31 mouse cellular contexts compared by ENCODE assay signal in the genomic region with DNA sequence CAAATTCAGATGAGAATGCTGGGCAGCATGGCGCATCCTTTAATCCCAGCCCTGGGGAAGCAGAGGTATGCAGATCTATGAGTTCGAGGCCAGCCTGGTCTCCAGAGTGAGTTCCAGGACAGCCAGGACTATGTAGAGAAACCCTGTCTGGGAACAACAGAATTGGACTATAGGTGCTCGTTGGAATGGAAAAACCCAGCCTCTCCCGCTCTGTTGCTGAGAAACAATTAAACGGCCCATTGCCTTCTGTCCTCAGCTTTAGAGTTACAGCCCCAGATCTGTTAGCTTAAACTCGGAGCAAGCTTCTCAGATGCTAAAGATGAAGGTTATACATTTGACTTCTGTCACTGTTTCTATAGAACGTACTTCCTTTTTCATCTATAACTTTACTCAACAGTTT.
"Had no signal": no experiment of that assay in that cellular context is flagged by ENCODE, and none has a peak within 500 bp of the region (broad histone marks: within the 10 kb centered on the region; RNA-seq: fewer than 3 reads in every experiment).

No protein-coding gene starts in this region.

- H3K9ac ChIP-seq: heart, embryonic 12.5 days; heart, embryonic 13.5 days; heart, embryonic 15.5 days; hindbrain, embryonic 12.5 days; hindbrain, embryonic 13.5 days; hindbrain, embryonic 14.5 days; hindbrain, embryonic 15.5 days; intestine, embryonic 15.5 days had no signal

- H3K4me1 ChIP-seq: heart, embryonic 10.5 days; heart, embryonic 15.5 days; hindbrain, embryonic 12.5 days; hindbrain, embryonic 13.5 days; hindbrain, embryonic 15.5 days; intestine, embryonic 15.5 days had no signal

- H3K4me2 ChIP-seq: heart, embryonic 11.5 days; heart, embryonic 12.5 days; heart, embryonic 13.5 days; heart, embryonic 15.5 days; hindbrain, embryonic 12.5 days; hindbrain, embryonic 13.5 days; hindbrain, embryonic 14.5 days; hindbrain, embryonic 15.5 days; intestine, embryonic 15.5 days had no signal

- DNase-seq: heart, adult 18-20 months; heart, adult 2 months; heart, postnatal 10 days; heart, postnatal 14 days; heart, postnatal 36 days; heart, postnatal 4 days; kidney, adult 11 months; kidney, adult 8-10 months; kidney, postnatal 14 days; kidney, postnatal 25 days; kidney, postnatal 36 days; layer of hippocampus, adult 9-11 months; layer of hippocampus, postnatal 36 days had no signal

- H3K36me3 ChIP-seq: heart, embryonic 15.5 days; hindbrain, embryonic 12.5 days; hindbrain, embryonic 15.5 days; intestine, embryonic 15.5 days had no signal

- H3K27me3 ChIP-seq: heart, embryonic 12.5 days; heart, embryonic 13.5 days; heart, embryonic 15.5 days; hindbrain, embryonic 12.5 days; hindbrain, embryonic 13.5 days; hindbrain, embryonic 15.5 days; intestine, embryonic 15.5 days had no signal

- H3K4me3 ChIP-seq: heart, adult 2 months; heart, embryonic 10.5 days; heart, embryonic 12.5 days; heart, embryonic 13.5 days; heart, embryonic 15.5 days; hindbrain, embryonic 10.5 days; hindbrain, embryonic 12.5 days; hindbrain, embryonic 13.5 days; hindbrain, embryonic 15.5 days; intestine, embryonic 15.5 days; layer of hippocampus, adult 2 months; left cerebral cortex, adult 2 months had no signal

- ATAC-seq: hindbrain, embryonic 16.5 days; hindbrain, postnatal 0 days; inflammation-experienced regulatory T-cells, adult 6 months; intestine, embryonic 15.5 days; intestine, embryonic 16.5 days; intestine, postnatal 0 days had no signal

- H3K9me3 ChIP-seq: heart, embryonic 10.5 days; heart, embryonic 12.5 days; heart, embryonic 13.5 days; heart, embryonic 15.5 days; hindbrain, embryonic 10.5 days; hindbrain, embryonic 12.5 days; hindbrain, embryonic 13.5 days; hindbrain, embryonic 15.5 days; intestine, embryonic 15.5 days had no signal

- H3K27ac ChIP-seq: heart, adult 2 months; heart, embryonic 10.5 days; heart, embryonic 13.5 days; heart, embryonic 15.5 days; hindbrain, embryonic 10.5 days; hindbrain, embryonic 12.5 days; hindbrain, embryonic 13.5 days; hindbrain, embryonic 14.5 days; hindbrain, embryonic 15.5 days; hindbrain, postnatal 0 days; intestine, embryonic 15.5 days; layer of hippocampus, adult 2 months; left cerebral cortex, adult 2 months had no signal
